Mouse (Mus musculus) olfactory bulb, adult 2 months (tissue): Measurements from ENCODE around the gene Taok1.

Source experiments
- CTCF ChIP-seq: fragments of 200-500 bp; IDR thresholded peaks from 2 replicates; pipeline ENCODE4 v1.5.1; 2012; ENCODE audit warnings: low read depth, mild to moderate bottlenecking, low read length, moderate library complexity; ENCODE audit not compliant: insufficient read depth
- POLR2A ChIP-seq: fragments of 200-500 bp; IDR thresholded peaks from 2 replicates; pipeline ENCODE4 v1.6.1; 2012; ENCODE audit warnings: mild to moderate bottlenecking, low read depth, low read length, moderate library complexity; ENCODE audit not compliant: insufficient read depth

- TF ChIP-seq CTCF (peak; percentile 85), POLR2A (0 out of 2 replicates have a peak, but pooled peaks have one; percentile 27)
Measured at GRCm38 (mm10) chr11:77508068-77509021, 99.3 kb downstream of the Taok1 start.
